Mouse (Mus musculus): Measurements from ENCODE around the gene Frmpd2. TPM values are rescaled to one million over a fixed set of nuclear protein-coding genes. Genes with fewer than 3 reads are reported as not detected.

Frmpd2 gene
- polyA plus RNA-seq, 1 experiment from 2014 or later = 0.04 TPM

DNA sequence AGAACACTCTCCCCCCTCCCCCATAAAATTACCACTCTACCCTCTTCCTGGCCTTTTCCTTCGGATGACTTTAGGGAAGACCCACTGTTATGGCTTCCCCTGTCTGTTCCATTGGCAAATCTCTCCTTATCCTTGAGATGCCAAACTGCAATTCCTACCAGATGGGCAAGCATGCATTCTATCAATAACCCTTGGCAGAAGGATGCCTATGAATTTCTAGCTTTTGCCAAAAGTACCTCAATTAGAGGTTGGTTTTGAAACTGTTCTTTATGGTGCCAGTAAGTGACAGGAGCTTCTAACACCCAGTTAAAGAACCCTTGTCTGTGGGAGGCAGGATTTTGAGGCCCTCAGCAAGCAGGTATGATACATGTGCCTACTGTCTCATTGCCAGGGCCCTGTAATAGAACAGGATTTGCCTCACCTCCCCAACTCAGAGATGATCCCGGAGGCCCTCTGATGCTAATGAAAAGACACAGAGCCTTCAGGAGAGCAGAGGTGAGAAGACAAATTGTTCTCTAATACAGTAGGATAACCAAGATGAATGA is 22.1 kb upstream of the Frmpd2 start:
- H3K9ac ChIP-seq (ENCODE audit: low read length) = no peak overlapping the region
- H3K4me2 ChIP-seq (ENCODE audit: low read depth, severe bottlenecking) = no peak overlapping the region
- H3K36me3 ChIP-seq (ENCODE audit: control insufficient read depth, insufficient read depth, low read length) = no peaks in the 10 kb centered on the region
- ATAC-seq (ENCODE audit: insufficient number of reproducible peaks, low FRiP score, low TSS enrichment, low read depth) (no peak), DNase-seq (ENCODE audit: low spot score) (no peak)
- no peaks in the 10 kb centered on the region for H3K4me1 ChIP-seq (ENCODE audit: control insufficient read depth, insufficient read depth, low read length)
- H3K27me3 ChIP-seq (ENCODE audit: control insufficient read depth, insufficient read depth, low read length) = no peaks in the 10 kb centered on the region
- no peaks in the 10 kb centered on the region for H3K9me3 ChIP-seq (ENCODE audit: control insufficient read depth, low read length)
- 77% methylated on average over 2 of the region's 2 CpGs for WGBS
- H3K27ac ChIP-seq (replicated peaks; ENCODE audit: low read depth, low read length) = no peak overlapping the region
- H3K4me3 ChIP-seq (ENCODE audit: low read depth, low read length) = no peak overlapping the region

DNA sequence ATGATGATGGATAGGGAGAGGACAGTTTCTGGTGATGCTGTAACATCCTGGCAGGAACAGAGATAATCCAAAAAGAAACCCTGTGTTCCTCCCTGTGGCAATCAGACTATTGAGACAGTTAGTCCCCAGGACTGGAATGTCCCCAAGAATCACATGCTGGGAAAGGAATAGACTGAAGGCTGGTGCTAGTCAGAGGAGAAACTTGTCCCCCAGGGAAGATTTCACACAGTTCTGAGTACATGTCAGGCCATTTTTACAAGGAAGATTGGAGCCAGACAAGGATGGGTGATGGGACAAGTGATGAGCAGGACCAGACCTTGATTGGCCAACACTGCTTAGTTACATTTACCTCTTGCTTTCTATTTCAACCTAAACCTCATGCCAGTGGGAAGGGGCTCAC is 21.2 kb upstream of the Frmpd2 start:
- H3K9ac ChIP-seq (ENCODE audit: low read length) = no peak overlapping the region
- ATAC-seq (ENCODE audit: insufficient number of reproducible peaks, low FRiP score, low TSS enrichment, low read depth) = no peak
- DNase-seq (ENCODE audit: low spot score) = no peak

GRCm38 (mm10) chr14:33463658-33464057 is 7.8 kb upstream of the Frmpd2 start:
- no peak for DNase-seq (ENCODE audit: low spot score)

More for the DNA sequence above, 21.2 kb upstream of the Frmpd2 start:
- Histone ChIP-seq H3K4me3 (ENCODE audit: low read depth, low read length) (no peak overlapping the region), H3K4me2 (ENCODE audit: low read depth, severe bottlenecking) (no peak overlapping the region), H3K9me3 (ENCODE audit: control insufficient read depth, low read length) (no peaks in the 10 kb centered on the region), H3K36me3 (ENCODE audit: control insufficient read depth, insufficient read depth, low read length) (no peaks in the 10 kb centered on the region), H3K27ac (replicated peaks; ENCODE audit: low read depth, low read length) (no peak overlapping the region), H3K4me1 (ENCODE audit: control insufficient read depth, insufficient read depth, low read length) (no peaks in the 10 kb centered on the region), H3K27me3 (ENCODE audit: control insufficient read depth, insufficient read depth, low read length) (no peaks in the 10 kb centered on the region)

GRCm38 (mm10) chr14:33467766-33468165 is 3.7 kb upstream of the Frmpd2 start:
- no peaks in the 10 kb centered on the region for H3K36me3 ChIP-seq (ENCODE audit: control insufficient read depth, insufficient read depth, low read length)
- no peak overlapping the region for H3K4me2 ChIP-seq (ENCODE audit: low read depth, severe bottlenecking)
- H3K9me3 ChIP-seq (ENCODE audit: control insufficient read depth, low read length) = no peaks in the 10 kb centered on the region
- WGBS = 35% methylated on average over 6 of the region's 6 CpGs
- DNase-seq (ENCODE audit: low spot score) (peak; percentile 72), ATAC-seq (ENCODE audit: insufficient number of reproducible peaks, low FRiP score, low TSS enrichment, low read depth) (peak; percentile 81)
- H3K4me3 ChIP-seq (ENCODE audit: low read depth, low read length) = no peak overlapping the region
- no peaks in the 10 kb centered on the region for H3K27me3 ChIP-seq (ENCODE audit: control insufficient read depth, insufficient read depth, low read length)
- H3K9ac ChIP-seq (ENCODE audit: low read length) = no peak overlapping the region
- H3K4me1 ChIP-seq (ENCODE audit: control insufficient read depth, insufficient read depth, low read length) = peaks cover 16% of the 10 kb centered on the region
- H3K27ac ChIP-seq (replicated peaks; ENCODE audit: low read depth, low read length) = no peak overlapping the region

More at GRCm38 (mm10) chr14:33463658-33464057, 7.8 kb upstream of the Frmpd2 start:
- ATAC-seq (ENCODE audit: insufficient number of reproducible peaks, low FRiP score, low TSS enrichment, low read depth) = no peak
- no peak overlapping the region for H3K27ac ChIP-seq (replicated peaks; ENCODE audit: low read depth, low read length)
- H3K9ac ChIP-seq (ENCODE audit: low read length) = no peak overlapping the region
- H3K9me3 ChIP-seq (ENCODE audit: control insufficient read depth, low read length) = no peaks in the 10 kb centered on the region
- H3K36me3 ChIP-seq (ENCODE audit: control insufficient read depth, insufficient read depth, low read length) = no peaks in the 10 kb centered on the region
- H3K27me3 ChIP-seq (ENCODE audit: control insufficient read depth, insufficient read depth, low read length) = no peaks in the 10 kb centered on the region
- H3K4me3 ChIP-seq (ENCODE audit: low read depth, low read length) = no peak overlapping the region
- H3K4me2 ChIP-seq (ENCODE audit: low read depth, severe bottlenecking) = no peak overlapping the region
- 73% methylated on average over 3 of the region's 3 CpGs for WGBS
- H3K4me1 ChIP-seq (ENCODE audit: control insufficient read depth, insufficient read depth, low read length) = peaks cover 14% of the 10 kb centered on the region

DNA sequence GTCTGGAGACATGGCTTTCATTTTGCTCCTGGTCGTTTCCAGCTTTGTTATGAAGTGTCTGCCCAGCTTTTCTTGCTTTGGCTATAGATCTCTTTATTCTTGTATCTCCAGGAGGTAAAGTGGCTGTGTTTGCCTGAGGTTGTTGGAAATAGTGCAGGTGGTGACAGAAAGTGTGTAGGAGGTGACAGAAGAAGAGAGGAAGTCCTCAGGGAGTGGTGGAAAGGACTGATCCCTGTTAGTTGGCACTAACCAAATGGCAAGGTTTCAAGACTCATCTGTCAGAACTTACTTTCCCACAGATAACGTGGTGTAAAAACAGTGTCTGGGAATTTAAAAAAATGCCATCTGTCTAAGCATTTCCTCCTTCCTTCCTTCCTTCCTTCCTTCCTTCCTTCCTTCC is 3.0 kb downstream of the Frmpd2 start:
- Histone ChIP-seq H3K4me3 (ENCODE audit: low read depth, low read length) (no peak overlapping the region), H3K27me3 (ENCODE audit: control insufficient read depth, insufficient read depth, low read length) (no peaks in the 10 kb centered on the region), H3K27ac (replicated peaks; ENCODE audit: low read depth, low read length) (no peak overlapping the region), H3K4me2 (ENCODE audit: low read depth, severe bottlenecking) (no peak overlapping the region), H3K36me3 (ENCODE audit: control insufficient read depth, insufficient read depth, low read length) (no peaks in the 10 kb centered on the region), H3K9ac (ENCODE audit: low read length) (no peak overlapping the region), H3K4me1 (ENCODE audit: control insufficient read depth, insufficient read depth, low read length) (no peaks in the 10 kb centered on the region), H3K9me3 (ENCODE audit: control insufficient read depth, low read length) (no peaks in the 10 kb centered on the region)
- no peak for ATAC-seq (ENCODE audit: insufficient number of reproducible peaks, low FRiP score, low TSS enrichment, low read depth)
- DNase-seq (ENCODE audit: low spot score) = no peak
- 74% methylated on average over 2 of the region's 2 CpGs for WGBS

DNA sequence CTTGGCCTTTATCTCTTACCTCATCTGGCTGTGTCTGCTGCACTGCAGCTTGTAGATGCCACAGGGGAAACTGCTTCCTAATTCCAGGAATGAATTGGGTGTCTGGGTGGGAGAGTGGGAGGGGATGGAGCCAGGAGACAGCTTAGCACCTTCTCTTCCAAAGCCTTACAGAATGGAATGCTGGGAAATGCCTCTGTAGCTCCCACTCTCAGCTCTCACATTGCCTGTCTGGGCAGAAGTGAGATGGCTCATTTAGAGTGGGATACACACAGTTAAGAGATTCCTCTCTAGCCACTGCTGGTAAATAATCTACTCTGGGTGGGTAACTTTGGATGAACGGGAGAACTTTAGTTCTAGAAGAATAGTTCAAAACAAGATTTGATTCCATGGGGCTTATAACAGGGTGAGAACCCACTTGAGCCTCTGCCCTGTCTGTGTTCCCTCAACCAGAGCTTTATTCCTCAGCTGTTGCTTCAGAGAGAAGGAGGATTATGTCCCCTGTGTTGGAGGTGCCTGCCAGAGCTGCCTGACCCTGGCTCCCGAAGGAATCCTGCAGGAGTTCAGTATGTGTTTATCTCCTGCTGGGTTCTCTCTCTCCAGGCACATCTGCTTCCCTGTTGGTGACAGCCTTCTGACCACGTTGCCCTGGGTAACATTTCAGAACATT is 4.7 kb downstream of the Frmpd2 start:
- Histone ChIP-seq H3K4me3 (ENCODE audit: low read depth, low read length) (no peak overlapping the region), H3K27me3 (ENCODE audit: control insufficient read depth, insufficient read depth, low read length) (no peaks in the 10 kb centered on the region), H3K36me3 (ENCODE audit: control insufficient read depth, insufficient read depth, low read length) (no peaks in the 10 kb centered on the region), H3K27ac (replicated peaks; ENCODE audit: low read depth, low read length) (no peak overlapping the region), H3K9me3 (ENCODE audit: control insufficient read depth, low read length) (no peaks in the 10 kb centered on the region), H3K4me2 (ENCODE audit: low read depth, severe bottlenecking) (no peak overlapping the region), H3K4me1 (ENCODE audit: control insufficient read depth, insufficient read depth, low read length) (no peaks in the 10 kb centered on the region), H3K9ac (ENCODE audit: low read length) (no peak overlapping the region)
- no peak for ATAC-seq (ENCODE audit: insufficient number of reproducible peaks, low FRiP score, low TSS enrichment, low read depth)
- 18% methylated on average over 3 of the region's 3 CpGs for WGBS
- DNase-seq (ENCODE audit: low spot score) = no peak

- Histone ChIP-seq H3K9me3 (ENCODE audit: control insufficient read depth, low read length) (no peaks in the 10 kb centered on the region), H3K27me3 (ENCODE audit: control insufficient read depth, insufficient read depth, low read length) (no peaks in the 10 kb centered on the region), H3K9ac (ENCODE audit: low read length) (no peak overlapping the region), H3K4me2 (ENCODE audit: low read depth, severe bottlenecking) (no peak overlapping the region), H3K36me3 (ENCODE audit: control insufficient read depth, insufficient read depth, low read length) (no peaks in the 10 kb centered on the region), H3K4me1 (ENCODE audit: control insufficient read depth, insufficient read depth, low read length) (no peaks in the 10 kb centered on the region), H3K4me3 (ENCODE audit: low read depth, low read length) (no peak overlapping the region), H3K27ac (replicated peaks; ENCODE audit: low read depth, low read length) (no peak overlapping the region)
- ATAC-seq (ENCODE audit: insufficient number of reproducible peaks, low FRiP score, low TSS enrichment, low read depth) (no peak), DNase-seq (ENCODE audit: low spot score) (no peak)
- 16% methylated on average over 3 of the region's 3 CpGs for WGBS
Measured at GRCm38 (mm10) chr14:33481991-33482390, 10.5 kb downstream of the Frmpd2 start.

DNA sequence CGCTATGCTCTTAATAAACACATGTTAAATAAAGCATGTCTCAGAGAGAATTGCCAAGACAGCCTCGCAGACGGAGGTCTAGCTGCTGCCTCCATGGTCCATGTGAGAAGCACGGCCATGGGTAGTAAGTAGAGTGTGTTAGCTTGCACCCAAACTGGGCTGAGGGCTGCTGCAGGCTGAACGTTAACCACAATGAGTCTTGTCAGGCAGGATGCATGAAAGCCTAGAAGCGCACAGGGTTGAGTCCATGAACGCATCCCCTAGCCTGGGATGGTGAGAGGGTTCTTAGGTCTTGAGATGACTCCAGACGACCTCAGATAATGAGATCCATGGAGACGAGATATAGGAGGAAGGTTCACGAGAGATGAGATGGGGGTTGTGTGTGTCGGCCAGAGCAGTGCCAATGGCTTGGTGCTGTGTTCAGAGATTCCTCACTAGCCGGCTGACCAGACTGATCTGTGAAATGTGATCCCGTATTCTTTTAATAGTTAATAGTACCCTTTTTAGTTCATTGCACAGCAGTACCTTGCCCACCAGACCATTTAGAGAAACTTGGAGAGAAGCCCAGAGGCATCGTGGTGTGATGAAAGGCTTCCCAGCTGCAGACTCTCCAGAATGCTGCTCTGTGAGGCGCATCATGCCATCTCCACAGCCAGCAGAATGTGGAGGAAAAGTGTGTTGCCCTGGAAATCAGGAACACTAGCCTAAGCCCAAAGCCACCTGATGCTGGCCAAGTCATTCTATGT is 16.5 kb downstream of the Frmpd2 start:
- Histone ChIP-seq H3K4me2 (ENCODE audit: low read depth, severe bottlenecking) (no peak overlapping the region), H3K9ac (ENCODE audit: low read length) (no peak overlapping the region), H3K36me3 (ENCODE audit: control insufficient read depth, insufficient read depth, low read length) (no peaks in the 10 kb centered on the region), H3K4me3 (ENCODE audit: low read depth, low read length) (no peak overlapping the region), H3K9me3 (ENCODE audit: control insufficient read depth, low read length) (no peaks in the 10 kb centered on the region), H3K27me3 (ENCODE audit: control insufficient read depth, insufficient read depth, low read length) (no peaks in the 10 kb centered on the region), H3K27ac (replicated peaks; ENCODE audit: low read depth, low read length) (no peak overlapping the region), H3K4me1 (ENCODE audit: control insufficient read depth, insufficient read depth, low read length) (no peaks in the 10 kb centered on the region)
- DNase-seq (ENCODE audit: low spot score) (no peak), ATAC-seq (ENCODE audit: insufficient number of reproducible peaks, low FRiP score, low TSS enrichment, low read depth) (no peak)
- WGBS = 77% methylated on average over 15 of the region's 15 CpGs

Measured in limb, embryonic 11.5 days (tissue).